Mouse (Mus musculus) erythroblast, adult 5-6 weeks (primary cell): ENCODE data around the gene Pik3r2. TPM values are rescaled to one million over a fixed set of nuclear protein-coding genes. Genes with fewer than 3 reads are reported as not detected.

ENCODE experiments used
- total RNA-seq, 2 experiments: library from RNA; stranded (forward) in 1 of 2; stranded (reverse) in 1 of 2; fragments of 150-400 nt in 1 of 2; fragments of 200-764, 138-1000 nt in 1 of 2; gene quantifications; 2 replicates each; pipeline versions ENCODE4 v1.2.3 to v1.2.4; 2015 to 2017; ENCODE audit warnings: low replicate concordance in 2 of 2

The Pik3r2 gene
- total RNA-seq, 2 experiments from 2014 or later, result 4.8 to 6.3 TPM

Other genes starting within 250 kb of the Pik3r2 start
- gene Fkbp8, start 249.0 kb downstream of the Pik3r2 start, total RNA-seq (2015; ENCODE audit: low replicate concordance), result 27.1 and 47.4 TPM in 2 replicates
- gene Fkbp8, start 249.0 kb downstream of the Pik3r2 start, total RNA-seq (2017; ENCODE audit: low replicate concordance), result 53.5 and 56.9 TPM in 2 replicates
- gene Kxd1, start 248.8 kb downstream of the Pik3r2 start, total RNA-seq (2015; ENCODE audit: low replicate concordance), result 21.7 and 45.3 TPM in 2 replicates
- gene Kxd1, start 248.8 kb downstream of the Pik3r2 start, total RNA-seq (2017; ENCODE audit: low replicate concordance), result 10.9 and 18.1 TPM in 2 replicates
- 2.5 and 5.2 TPM in 2 replicates for gene Ell, start 237.3 kb downstream of the Pik3r2 start, total RNA-seq (2015; ENCODE audit: low replicate concordance)
- gene Ell, start 237.3 kb downstream of the Pik3r2 start, total RNA-seq (2017; ENCODE audit: low replicate concordance), result 4.0 and 4.7 TPM in 2 replicates
- gene Isyna1, start 182.3 kb downstream of the Pik3r2 start, total RNA-seq (2015; ENCODE audit: low replicate concordance), result 3.8 and 6.1 TPM in 2 replicates
- 1.4 and 7.7 TPM in 2 replicates for gene Isyna1, start 182.3 kb downstream of the Pik3r2 start, total RNA-seq (2017; ENCODE audit: low replicate concordance)
- 6.3 and 10.9 TPM in 2 replicates for gene Ssbp4, start 167.8 kb downstream of the Pik3r2 start, total RNA-seq (2015; ENCODE audit: low replicate concordance)
- 6.3 and 13.8 TPM in 2 replicates for gene Ssbp4, start 167.8 kb downstream of the Pik3r2 start, total RNA-seq (2017; ENCODE audit: low replicate concordance)
- 5.4 and 9.0 TPM in 2 replicates for gene Lrrc25, start 160.6 kb downstream of the Pik3r2 start, total RNA-seq (2015; ENCODE audit: low replicate concordance)
- gene Lrrc25, start 160.6 kb downstream of the Pik3r2 start, total RNA-seq (2017; ENCODE audit: low replicate concordance), result 0.98 and 2.3 TPM in 2 replicates
- gene Gdf15, start 144.3 kb downstream of the Pik3r2 start, total RNA-seq (2015; ENCODE audit: low replicate concordance), result not detected in 2 replicates
- 0.60 TPM in 1 of 2 replicates, not detected in the other for gene Gdf15, start 144.3 kb downstream of the Pik3r2 start, total RNA-seq (2017; ENCODE audit: low replicate concordance)
- gene Pgpep1, start 116.3 kb downstream of the Pik3r2 start, total RNA-seq (2015; ENCODE audit: low replicate concordance), result 1.2 and 5.9 TPM in 2 replicates
- gene Pgpep1, start 116.3 kb downstream of the Pik3r2 start, total RNA-seq (2017; ENCODE audit: low replicate concordance), result 0.28 and 1.4 TPM in 2 replicates
- 41.1 and 51.6 TPM in 2 replicates for gene Lsm4, start 103.5 kb downstream of the Pik3r2 start, total RNA-seq (2015; ENCODE audit: low replicate concordance)
- gene Lsm4, start 103.5 kb downstream of the Pik3r2 start, total RNA-seq (2017; ENCODE audit: low replicate concordance), result 20.9 and 26.2 TPM in 2 replicates
- 29.2 and 53.9 TPM in 2 replicates for gene Jund, start 77.8 kb downstream of the Pik3r2 start, total RNA-seq (2015; ENCODE audit: low replicate concordance)
- 52.2 and 61.9 TPM in 2 replicates for gene Jund, start 77.8 kb downstream of the Pik3r2 start, total RNA-seq (2017; ENCODE audit: low replicate concordance)
- not detected in 2 replicates for gene Iqcn, start 73.3 kb downstream of the Pik3r2 start, total RNA-seq (2015; ENCODE audit: low replicate concordance)
- not detected in 2 replicates for gene Iqcn, start 73.3 kb downstream of the Pik3r2 start, total RNA-seq (2017; ENCODE audit: low replicate concordance)
- gene Gm3336, start 58.2 kb downstream of the Pik3r2 start, total RNA-seq (2015; ENCODE audit: low replicate concordance), result not detected in 2 replicates
- not detected in 2 replicates for gene Gm3336, start 58.2 kb downstream of the Pik3r2 start, total RNA-seq (2017; ENCODE audit: low replicate concordance)
- not detected in 2 replicates for gene Pde4c, start 53.0 kb downstream of the Pik3r2 start, total RNA-seq (2015; ENCODE audit: low replicate concordance)
- gene Pde4c, start 53.0 kb downstream of the Pik3r2 start, total RNA-seq (2017; ENCODE audit: low replicate concordance), result not detected in 2 replicates
- gene Rab3a, start 22.0 kb downstream of the Pik3r2 start, total RNA-seq (2015; ENCODE audit: low replicate concordance), result not detected in 2 replicates
- 1.5 TPM in 1 of 2 replicates, not detected in the other for gene Rab3a, start 22.0 kb downstream of the Pik3r2 start, total RNA-seq (2017; ENCODE audit: low replicate concordance)
- 8.2 and 9.6 TPM in 2 replicates for gene Mpv17l2, start 15.8 kb downstream of the Pik3r2 start, total RNA-seq (2015; ENCODE audit: low replicate concordance)
- 3.8 and 6.4 TPM in 2 replicates for gene Mpv17l2, start 15.8 kb downstream of the Pik3r2 start, total RNA-seq (2017; ENCODE audit: low replicate concordance)
- 21.7 and 29.2 TPM in 2 replicates for gene Mast3, start 28.3 kb upstream of the Pik3r2 start, total RNA-seq (2015; ENCODE audit: low replicate concordance)
- gene Mast3, start 28.3 kb upstream of the Pik3r2 start, total RNA-seq (2017; ENCODE audit: low replicate concordance), result 3.9 and 5.4 TPM in 2 replicates
- not detected in 2 replicates for gene Il12rb1, start 31.7 kb upstream of the Pik3r2 start, total RNA-seq (2015; ENCODE audit: low replicate concordance)
- gene Il12rb1, start 31.7 kb upstream of the Pik3r2 start, total RNA-seq (2017; ENCODE audit: low replicate concordance), result 0.14 and 0.51 TPM in 2 replicates
- 15.0 and 25.7 TPM in 2 replicates for gene Arrdc2, start 63.0 kb upstream of the Pik3r2 start, total RNA-seq (2015; ENCODE audit: low replicate concordance)
- gene Arrdc2, start 63.0 kb upstream of the Pik3r2 start, total RNA-seq (2017; ENCODE audit: low replicate concordance), result 18.1 and 30.8 TPM in 2 replicates
- not detected in 2 replicates for gene Kcnn1, start 86.5 kb upstream of the Pik3r2 start, total RNA-seq (2015; ENCODE audit: low replicate concordance)
- not detected in 2 replicates for gene Kcnn1, start 86.5 kb upstream of the Pik3r2 start, total RNA-seq (2017; ENCODE audit: low replicate concordance)
- 12.3 and 14.2 TPM in 2 replicates for gene Ccdc124, start 97.2 kb upstream of the Pik3r2 start, total RNA-seq (2015; ENCODE audit: low replicate concordance)
- 11.7 and 13.4 TPM in 2 replicates for gene Ccdc124, start 97.2 kb upstream of the Pik3r2 start, total RNA-seq (2017; ENCODE audit: low replicate concordance)
- gene Slc5a5, start 116.0 kb upstream of the Pik3r2 start, total RNA-seq (2015; ENCODE audit: low replicate concordance), result not detected in 2 replicates
- 0.17 TPM in 1 of 2 replicates, not detected in the other for gene Slc5a5, start 116.0 kb upstream of the Pik3r2 start, total RNA-seq (2017; ENCODE audit: low replicate concordance)
- gene Rpl18a, start 120.7 kb upstream of the Pik3r2 start, total RNA-seq (2015; ENCODE audit: low replicate concordance), result 1,597 and 1,896 TPM in 2 replicates
- gene Rpl18a, start 120.7 kb upstream of the Pik3r2 start, total RNA-seq (2017; ENCODE audit: low replicate concordance), result 369 and 492 TPM in 2 replicates
- gene Map1s, start 129.2 kb upstream of the Pik3r2 start, total RNA-seq (2015; ENCODE audit: low replicate concordance), result 2.3 and 4.0 TPM in 2 replicates
- 2.2 and 3.1 TPM in 2 replicates for gene Map1s, start 129.2 kb upstream of the Pik3r2 start, total RNA-seq (2017; ENCODE audit: low replicate concordance)